11 mouse cellular contexts compared by ENCODE assay signal in the genomic region with DNA sequence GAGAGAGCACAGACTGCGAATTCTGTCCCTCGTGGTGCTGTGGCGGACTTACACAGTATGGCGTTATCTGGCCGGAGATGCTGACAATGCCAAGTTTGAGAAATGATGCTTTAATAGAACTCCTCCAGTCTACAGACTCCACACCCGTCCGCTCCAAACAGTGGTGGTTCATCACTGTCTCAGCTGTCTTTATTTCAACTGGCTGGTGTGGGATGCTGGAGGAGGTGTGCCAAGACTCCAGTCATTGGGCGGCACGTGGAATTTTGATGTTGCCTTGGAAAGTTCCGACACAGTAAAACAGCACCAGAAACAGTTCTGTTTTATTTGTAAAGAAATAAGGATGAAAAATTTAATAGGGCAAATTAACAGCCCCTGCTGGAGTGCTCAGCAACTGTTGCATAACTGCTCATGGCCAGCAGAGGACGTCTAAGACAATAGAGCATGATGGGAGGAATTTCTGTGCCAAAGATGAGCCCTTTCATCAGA.
DNase-seq lines count a peak whose midpoint lies in the region; ATAC-seq and TF ChIP-seq lines count a peak whose summit lies in the region.
"Had no signal": no experiment of that assay in that cellular context is flagged by ENCODE, and none has a peak within 500 bp of the region (broad histone marks: within the 10 kb centered on the region; RNA-seq: fewer than 3 reads in every experiment).

No protein-coding gene starts in this region.

- peak; percentile 78; the same call in 1 of the 2 replicates for ATAC-seq in hindbrain, embryonic 15.5 days (ENCODE audit: low FRiP score, low read depth)
- ATAC-seq in hindbrain, embryonic 12.5 days (ENCODE audit: low FRiP score), result no peak
- ATAC-seq in midbrain, postnatal 0 days (ENCODE audit: low FRiP score), result no peak
- ATAC-seq in midbrain, embryonic 14.5 days (ENCODE audit: low FRiP score, low TSS enrichment), result no peak
- peak; percentile 61 for ATAC-seq in activated CD4-positive, CD25-positive, alpha-beta regulatory T cell, adult 4 months
- ATAC-seq in forebrain, embryonic 14.5 days, result no peak

- no peak overlapping the region for H3K27ac ChIP-seq in hindbrain, embryonic 15.5 days (replicated peaks)
- no peak overlapping the region for H3K27ac ChIP-seq in hindbrain, embryonic 12.5 days
- H3K27ac ChIP-seq in midbrain, postnatal 0 days (ENCODE audit: low read depth, low read length), result no peak overlapping the region
- H3K27ac ChIP-seq in midbrain, embryonic 14.5 days (replicated peaks; ENCODE audit: low read depth, low read length), result no peak overlapping the region
- H3K27ac ChIP-seq in forebrain, embryonic 14.5 days (ENCODE audit: low read depth, low read length), result no peak overlapping the region
- H3K27ac ChIP-seq: heart, embryonic 15.5 days; neural tube, embryonic 13.5 days had no signal

- DNase-seq in midbrain, postnatal 0 days (ENCODE audit: low spot score), result no peak
- DNase-seq in midbrain, embryonic 14.5 days, result no peak
- DNase-seq in lung, postnatal 36 days, result peak; percentile 6
- DNase-seq in heart, adult 8-10 months (ENCODE audit: low spot score), result no peak
- DNase-seq in forebrain, embryonic 14.5 days (ENCODE audit: low spot score), result no peak
- DNase-seq: kidney, postnatal 36 days had no signal

- no peaks in the 10 kb centered on the region for H3K27me3 ChIP-seq in hindbrain, embryonic 15.5 days
- no peaks in the 10 kb centered on the region for H3K27me3 ChIP-seq in hindbrain, embryonic 12.5 days
- H3K27me3 ChIP-seq in midbrain, postnatal 0 days (ENCODE audit: insufficient read depth, low read length), result no peaks in the 10 kb centered on the region
- no peaks in the 10 kb centered on the region for H3K27me3 ChIP-seq in midbrain, embryonic 14.5 days (ENCODE audit: control insufficient read depth, insufficient read depth, low read length)
- H3K27me3 ChIP-seq in forebrain, embryonic 14.5 days (replicated peaks; ENCODE audit: control insufficient read depth, insufficient read depth, low read length), result no peaks in the 10 kb centered on the region
- H3K27me3 ChIP-seq: heart, embryonic 15.5 days; neural tube, embryonic 13.5 days had no signal

- H3K4me3 ChIP-seq in hindbrain, embryonic 15.5 days, result no peak overlapping the region
- no peak overlapping the region for H3K4me3 ChIP-seq in hindbrain, embryonic 12.5 days
- H3K4me3 ChIP-seq in midbrain, postnatal 0 days (ENCODE audit: low read depth, low read length), result no peak overlapping the region
- H3K4me3 ChIP-seq in midbrain, embryonic 14.5 days (replicated peaks; ENCODE audit: low read depth, low read length), result no peak overlapping the region
- H3K4me3 ChIP-seq in forebrain, embryonic 14.5 days (ENCODE audit: low read depth, low read length), result no peak overlapping the region
- H3K4me3 ChIP-seq: heart, embryonic 15.5 days; neural tube, embryonic 13.5 days had no signal

- peak; percentile 51 for TF ChIP-seq CTCF in midbrain, postnatal 0 days (IDR thresholded peaks at IDR 0.05)

- no peak overlapping the region for H3K9ac ChIP-seq in hindbrain, embryonic 15.5 days
- no peak overlapping the region for H3K9ac ChIP-seq in hindbrain, embryonic 12.5 days
- no peak overlapping the region for H3K9ac ChIP-seq in midbrain, postnatal 0 days (replicated peaks; ENCODE audit: low read length, poor library complexity, severe bottlenecking)
- no peak overlapping the region for H3K9ac ChIP-seq in midbrain, embryonic 14.5 days (replicated peaks; ENCODE audit: low read length)
- no peak overlapping the region for H3K9ac ChIP-seq in forebrain, embryonic 14.5 days (ENCODE audit: low read length)
- H3K9ac ChIP-seq: heart, embryonic 15.5 days; neural tube, embryonic 13.5 days had no signal

- H3K4me1 ChIP-seq in hindbrain, embryonic 15.5 days (replicated peaks), result peaks cover 12% of the 10 kb centered on the region
- H3K4me1 ChIP-seq in hindbrain, embryonic 12.5 days, result peaks cover 13% of the 10 kb centered on the region
- no peaks in the 10 kb centered on the region for H3K4me1 ChIP-seq in midbrain, postnatal 0 days (ENCODE audit: insufficient read depth, low read length)
- H3K4me1 ChIP-seq in midbrain, embryonic 14.5 days (ENCODE audit: control insufficient read depth, insufficient read depth, low read length), result 0 out of 2 replicates have a peak, but pooled peaks cover 6% of the 10 kb centered on the region
- no peaks in the 10 kb centered on the region for H3K4me1 ChIP-seq in forebrain, embryonic 14.5 days (ENCODE audit: control insufficient read depth, insufficient read depth, low read length)
- H3K4me1 ChIP-seq: heart, embryonic 15.5 days had no signal

- H3K36me3 ChIP-seq in hindbrain, embryonic 15.5 days, result no peaks in the 10 kb centered on the region
- H3K36me3 ChIP-seq in hindbrain, embryonic 12.5 days, result no peaks in the 10 kb centered on the region
- no peaks in the 10 kb centered on the region for H3K36me3 ChIP-seq in midbrain, postnatal 0 days (ENCODE audit: insufficient read depth, low read length)
- no peaks in the 10 kb centered on the region for H3K36me3 ChIP-seq in midbrain, embryonic 14.5 days (ENCODE audit: control insufficient read depth, insufficient read depth, low read length)
- H3K36me3 ChIP-seq in forebrain, embryonic 14.5 days (ENCODE audit: control insufficient read depth, insufficient read depth, low read length), result no peaks in the 10 kb centered on the region
- H3K36me3 ChIP-seq: heart, embryonic 15.5 days; neural tube, embryonic 13.5 days had no signal

- H3K9me3 ChIP-seq in hindbrain, embryonic 15.5 days, result no peaks in the 10 kb centered on the region
- H3K9me3 ChIP-seq in hindbrain, embryonic 12.5 days (replicated peaks), result no peaks in the 10 kb centered on the region
- H3K9me3 ChIP-seq in midbrain, postnatal 0 days (ENCODE audit: low read length), result no peaks in the 10 kb centered on the region
- H3K9me3 ChIP-seq in midbrain, embryonic 14.5 days (ENCODE audit: control insufficient read depth, low read length), result no peaks in the 10 kb centered on the region
- H3K9me3 ChIP-seq in forebrain, embryonic 14.5 days (replicated peaks; ENCODE audit: control insufficient read depth, low read length), result no peaks in the 10 kb centered on the region
- H3K9me3 ChIP-seq: heart, embryonic 15.5 days; neural tube, embryonic 13.5 days had no signal

- peak overlapping the region; percentile 28 for H3K4me2 ChIP-seq in hindbrain, embryonic 15.5 days
- H3K4me2 ChIP-seq in hindbrain, embryonic 12.5 days (replicated peaks), result no peak overlapping the region
- H3K4me2 ChIP-seq in midbrain, postnatal 0 days (ENCODE audit: low read depth, low read length, poor library complexity, severe bottlenecking), result no peak overlapping the region
- no peak overlapping the region for H3K4me2 ChIP-seq in midbrain, embryonic 14.5 days (ENCODE audit: low read length)
- no peak overlapping the region for H3K4me2 ChIP-seq in forebrain, embryonic 14.5 days (ENCODE audit: low read length)
- H3K4me2 ChIP-seq: heart, embryonic 15.5 days; neural tube, embryonic 13.5 days had no signal

- WGBS in hindbrain, embryonic 15.5 days, result 48% methylated on average over 11 of the region's 11 CpGs
- 72% methylated on average over 11 of the region's 11 CpGs for WGBS in hindbrain, embryonic 12.5 days
- 80% methylated on average over 11 of the region's 11 CpGs for WGBS in midbrain, postnatal 0 days
- WGBS in midbrain, embryonic 14.5 days, result 81% methylated on average over 11 of the region's 11 CpGs
- 80% methylated on average over 11 of the region's 11 CpGs for WGBS in forebrain, embryonic 14.5 days

Comparison
In these comparisons a context has a peak if more than half of its experiments do, and no peak if none do; other contexts are left out.
1. ATAC-seq: peak in hindbrain, embryonic 15.5 days (single experiment) and activated CD4-positive, CD25-positive, alpha-beta regulatory T cell, adult 4 months (single experiment); none in hindbrain, embryonic 12.5 days (single experiment), midbrain, postnatal 0 days (single experiment), midbrain, embryonic 14.5 days (single experiment) and forebrain, embryonic 14.5 days (single experiment).